Mouse (Mus musculus) olfactory bulb, adult 2 months (tissue): ENCODE measurements around the gene Elmod3.

Experiments
- CTCF ChIP-seq: fragments of 200-500 bp; IDR thresholded peaks from 2 replicates; pipeline ENCODE4 v1.5.1; 2012; ENCODE audit warnings: low read depth, mild to moderate bottlenecking, low read length, moderate library complexity; ENCODE audit not compliant: insufficient read depth
- POLR2A ChIP-seq: fragments of 200-500 bp; IDR thresholded peaks from 2 replicates; pipeline ENCODE4 v1.6.1; 2012; ENCODE audit warnings: mild to moderate bottlenecking, low read depth, low read length, moderate library complexity; ENCODE audit not compliant: insufficient read depth

DNA sequence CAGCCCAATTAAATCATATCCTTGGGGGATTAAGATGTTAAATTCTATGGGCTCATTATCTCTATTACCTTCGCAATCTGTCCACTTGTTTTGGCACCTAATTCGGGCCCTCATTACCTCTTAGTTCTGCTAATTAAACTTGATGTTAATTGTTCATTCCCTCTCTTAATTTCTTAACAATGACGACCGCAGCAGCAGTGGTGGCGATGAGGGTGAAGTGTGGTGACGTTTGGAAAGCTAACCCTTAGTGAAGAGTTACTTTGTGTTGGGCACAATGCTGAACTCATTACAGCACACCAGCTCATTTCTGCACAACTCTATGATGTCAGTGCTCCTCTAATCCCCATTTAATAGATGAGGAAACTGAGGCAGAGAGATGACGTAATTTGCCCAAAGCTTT, 47.2 kb upstream of the Elmod3 start:
- TF ChIP-seq CTCF = no peak
- no peak for TF ChIP-seq POLR2A
